Mouse (Mus musculus) MEL (cell line): ENCODE results near the gene Grin3b. TPM values are rescaled to one million over a fixed set of nuclear protein-coding genes. Genes with fewer than 3 reads are reported as not detected.
A peak's percentile ranks its signal among the peaks of the same experiment; 100 is the strongest.

Experiments
- DNase-seq: peaks from one replicate; pipeline ENCODE4 v3.0.0; 2011; ENCODE audit warnings: low read depth, low spot score
- H3K27ac ChIP-seq: 2 replicates; pipeline ENCODE4 v1.5.1; 2012; ENCODE audit warnings: low read depth, mild to moderate bottlenecking, control low read depth, low read length, moderate library complexity; ENCODE audit not compliant: control insufficient read depth
- H3K27me3 ChIP-seq, 2 experiments: fragments of 150-350 bp in 1 of 2; sonication (generic) in 1 of 2; 2 replicates each; pipeline ENCODE4 v1.6.1; 2012; ENCODE audit warnings: low read length in 2 of 2, mild to moderate bottlenecking in 2 of 2, improper control_type of control experiment in 1 of 2, moderate library complexity in 1 of 2; ENCODE audit not compliant: insufficient read depth in 2 of 2, control insufficient read depth in 1 of 2
- H3K36me3 ChIP-seq, 2 experiments: 2 replicates each; pipeline ENCODE4 v1.6.1; 2012 to 2014; ENCODE audit warnings: low read length in 2 of 2, improper control_type of control experiment in 1 of 2, inconsistent platforms in 1 of 2, mild to moderate bottlenecking in 1 of 2; ENCODE audit not compliant: insufficient read depth in 2 of 2, control insufficient read depth in 1 of 2
- H3K4me1 ChIP-seq, 2 experiments: fragments of 150-350 bp in 1 of 2; sonication (generic) in 1 of 2; 2 replicates each; pipeline ENCODE4 v1.6.1; 2012; ENCODE audit warnings: low read length in 2 of 2, improper control_type of control experiment in 1 of 2, mild to moderate bottlenecking in 1 of 2; ENCODE audit not compliant: insufficient read depth in 2 of 2, control insufficient read depth in 1 of 2
- H3K4me3 ChIP-seq, 2 experiments: fragments of 150-350 bp in 1 of 2; sonication (generic) in 1 of 2; 2 replicates each; pipeline ENCODE4 v1.5.1; 2012; ENCODE audit warnings: low read depth in 2 of 2, low read length in 2 of 2, mild to moderate bottlenecking in 2 of 2, moderate library complexity in 2 of 2, control low read depth in 1 of 2, improper control_type of control experiment in 1 of 2; ENCODE audit not compliant: control insufficient read depth in 1 of 2, insufficient read depth in 1 of 2
- H3K79me2 ChIP-seq: 2 replicates; pipeline ENCODE4 v1.6.1; 2012; ENCODE audit warnings: mild to moderate bottlenecking, low read length, moderate library complexity; ENCODE audit not compliant: control insufficient read depth, poor library complexity, insufficient read depth
- H3K9ac ChIP-seq: 2 replicates; pipeline ENCODE4 v1.6.1; 2012; ENCODE audit warnings: low read depth, mild to moderate bottlenecking, control low read depth, low read length, moderate library complexity; ENCODE audit not compliant: control insufficient read depth, poor library complexity, severe bottlenecking
- H3K9me3 ChIP-seq: fragments of 150-350 bp; sonication (generic); replicated peaks from 2 replicates; pipeline ENCODE4 v1.6.1; 2012; ENCODE audit warnings: mild to moderate bottlenecking, low read length, improper control_type of control experiment, moderate library complexity; ENCODE audit not compliant: insufficient read depth
- EP300 ChIP-seq, 2 experiments: IDR thresholded peaks; 2 replicates each; pipeline ENCODE4 v1.6.1; 2011; ENCODE audit warnings: improper control_type of control experiment in 2 of 2, low read length in 2 of 2, low read depth in 1 of 2, mild to moderate bottlenecking in 1 of 2
- ETS1 ChIP-seq: IDR thresholded peaks from 2 replicates; pipeline ENCODE4 v1.6.1; 2012; ENCODE audit warnings: low read depth, mild to moderate bottlenecking, inconsistent platforms, low read length, improper control_type of control experiment, moderate library complexity
- JUND ChIP-seq: IDR thresholded peaks from 2 replicates; pipeline ENCODE4 v1.6.1; 2011; ENCODE audit warnings: low read depth, mild to moderate bottlenecking, improper control_type of control experiment, low read length
- MAX ChIP-seq: IDR thresholded peaks from 2 replicates; pipeline ENCODE4 v1.6.1; 2011; ENCODE audit warnings: low read length, improper control_type of control experiment
- MEF2A ChIP-seq: IDR thresholded peaks from 2 replicates; pipeline ENCODE4 v1.6.1; 2014; ENCODE audit warnings: low read depth, mild to moderate bottlenecking, inconsistent platforms, low read length, improper control_type of control experiment; ENCODE audit not compliant: poor library complexity, insufficient replicate concordance, severe bottlenecking; ENCODE audit errors: extremely low read depth
- MXI1 ChIP-seq: IDR thresholded peaks from 2 replicates; pipeline ENCODE4 v1.6.1; 2011; ENCODE audit warnings: mild to moderate bottlenecking, low read depth, low read length, improper control_type of control experiment
- MYB ChIP-seq: IDR thresholded peaks from 2 replicates; pipeline ENCODE4 v1.6.1; 2011; ENCODE audit warnings: mild to moderate bottlenecking, low read depth, low read length, improper control_type of control experiment
- NRF1 ChIP-seq: IDR thresholded peaks from 2 replicates; pipeline ENCODE4 v1.6.1; 2014; ENCODE audit warnings: low read depth, mild to moderate bottlenecking, inconsistent platforms, low read length, improper control_type of control experiment, moderate library complexity; ENCODE audit not compliant: poor library complexity, insufficient read depth, severe bottlenecking
- POLR2A ChIP-seq, 2 experiments: IDR thresholded peaks; 2 replicates each; pipeline ENCODE4 v1.6.1; 2011 to 2012; ENCODE audit warnings: low read length in 2 of 2, mild to moderate bottlenecking in 2 of 2, control low read depth in 1 of 2, improper control_type of control experiment in 1 of 2, low read depth in 1 of 2, moderate library complexity in 1 of 2; ENCODE audit not compliant: control insufficient read depth in 1 of 2, insufficient read depth in 1 of 2, poor library complexity in 1 of 2
- RAD21 ChIP-seq: IDR thresholded peaks from 2 replicates; pipeline ENCODE4 v1.6.1; 2011; ENCODE audit warnings: mild to moderate bottlenecking, low read depth, low read length, improper control_type of control experiment
- SIN3A ChIP-seq: IDR thresholded peaks from 2 replicates; pipeline ENCODE4 v1.6.1; 2012; ENCODE audit warnings: low read length, improper control_type of control experiment, inconsistent platforms
- TAL1 ChIP-seq: IDR thresholded peaks from 2 replicates; pipeline ENCODE4 v1.6.1; 2012; ENCODE audit warnings: mild to moderate bottlenecking, inconsistent platforms, low read length, moderate library complexity, mixed read lengths
- ZKSCAN1 ChIP-seq: IDR thresholded peaks from 2 replicates; pipeline ENCODE4 v1.6.1; 2012; ENCODE audit warnings: low read depth, mild to moderate bottlenecking, inconsistent platforms, low read length, improper control_type of control experiment, moderate library complexity
- polyA plus RNA-seq, 2 experiments: library from polyadenylated mRNA; stranded (reverse) in 1 of 2; unstranded in 1 of 2; fragments of >175 nt in 1 of 2; fragments of >200 nt in 1 of 2; gene quantifications; 2 replicates each; pipeline versions ENCODE4 v1.2.1 to v1.2.4; 2012; ENCODE audit warnings: low replicate concordance in 2 of 2, low read depth in 1 of 2; ENCODE audit not compliant: insufficient read length in 2 of 2, insufficient read depth in 1 of 2, missing spikeins in 1 of 2
- total RNA-seq: library from RNA; depleted of rRNA; stranded (reverse); fragments of 300-350 nt; gene quantifications from 2 replicates; pipeline ENCODE4 v1.2.3, GENCODE M21; 2012

Gene Grin3b
- total and polyA plus RNA-seq, 3 experiments, result 0.42 to 1.1 TPM; not detected in 1

DNA sequence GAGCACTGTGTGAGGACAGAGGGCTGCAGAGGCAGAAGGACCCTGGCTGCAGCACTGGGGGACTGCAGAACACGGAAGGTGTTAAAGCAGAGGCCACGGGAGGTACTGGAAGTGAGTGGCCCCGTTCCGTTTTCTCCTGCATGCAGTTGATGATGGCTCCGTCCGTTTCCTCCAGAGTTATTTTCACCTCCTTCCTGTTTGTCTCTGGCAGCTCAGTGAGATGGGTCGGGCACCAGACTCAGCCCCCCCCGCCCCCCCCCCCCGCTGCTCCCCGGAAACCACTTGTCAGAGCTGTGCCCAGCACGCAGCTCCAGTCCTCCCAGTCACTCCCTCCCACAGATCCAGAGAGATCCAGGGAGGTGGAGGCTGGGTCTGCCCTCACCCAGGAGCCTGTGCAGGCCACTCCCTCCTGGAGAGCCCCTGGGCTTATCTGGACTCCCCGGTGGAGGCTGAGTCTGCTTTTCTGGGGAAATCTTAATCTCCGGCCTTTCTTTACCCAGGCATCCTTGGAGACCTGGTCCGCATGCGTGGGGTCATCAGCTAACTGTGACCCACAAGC, 48.3 kb downstream of the Grin3b start:
- Histone ChIP-seq H3K36me3 (peaks cover 2 to 18% of the 10 kb centered on the region in 2 experiments; a peak in 3 of 4 replicates), H3K27ac (peak overlapping the region; percentile 60)

DNA sequence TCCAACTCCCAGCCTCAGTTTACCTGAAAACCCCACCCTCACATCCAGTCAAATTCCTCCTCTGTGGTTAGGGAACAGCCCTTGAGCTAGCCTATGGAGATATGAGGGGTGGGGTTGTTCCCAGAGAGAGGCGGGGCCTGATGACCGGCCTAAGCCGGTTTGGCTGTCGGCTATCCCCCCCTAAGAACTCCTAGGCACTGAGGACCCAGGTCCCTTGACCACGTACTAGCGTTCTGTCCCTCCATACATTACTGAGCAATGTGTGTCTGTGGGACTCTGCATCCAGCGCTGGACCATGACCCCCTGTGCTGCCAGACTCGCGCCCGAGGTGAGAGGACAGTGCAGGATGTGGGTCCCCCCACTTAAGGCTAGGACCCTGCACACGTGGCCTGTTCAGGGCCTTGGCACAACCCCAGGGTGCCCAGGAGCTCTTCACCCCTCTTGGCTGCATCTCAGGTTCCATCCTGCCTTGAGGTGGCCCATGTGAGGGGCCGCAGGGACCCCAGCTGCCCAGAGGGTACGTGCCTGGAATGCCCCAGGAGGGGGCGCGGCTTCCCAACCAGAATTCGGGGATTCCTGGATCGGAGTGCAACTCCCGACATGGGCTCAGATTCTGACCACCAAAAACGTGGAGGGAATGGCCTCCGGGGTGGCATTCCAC, 49.1 kb downstream of the Grin3b start:
- peaks cover 2 to 24% of the 10 kb centered on the region in 2 experiments; a peak in 3 of 4 replicates for H3K36me3 ChIP-seq
- no peak overlapping the region for H3K9ac ChIP-seq
- H3K27ac ChIP-seq, result no peak overlapping the region; the same call in 1 of the 2 replicates
- H3K9me3 ChIP-seq, result no peaks in the 10 kb centered on the region
- H3K4me1 ChIP-seq, result peaks cover 12 to 30% of the 10 kb centered on the region in 2 experiments
- no peaks in the 10 kb centered on the region for H3K27me3 ChIP-seq
- H3K79me2 ChIP-seq, result peaks cover 12% of the 10 kb centered on the region
- H3K4me3 ChIP-seq, result no peak overlapping the region
- DNase-seq, result no peak
- TF ChIP-seq MAX, result no peak
- no peak for TF ChIP-seq MEF2A
- no peak for TF ChIP-seq SIN3A
- no peak for TF ChIP-seq JUND
- TF ChIP-seq POLR2A (IDR thresholded peaks at IDR 0.05; ENCODE audit: control insufficient read depth in 1 of 2, insufficient read depth in 1 of 2, low read depth in 1 of 2, low read length in 2 of 2, poor library complexity in 1 of 2), result no peak
- no peak for TF ChIP-seq EP300 (IDR thresholded peaks at IDR 0.05; ENCODE audit: low read depth in 1 of 2, low read length in 2 of 2)
- no peak for TF ChIP-seq ETS1
- TF ChIP-seq RAD21, result no peak
- TF ChIP-seq ZKSCAN1, result no peak

More for the DNA sequence above, 48.3 kb downstream of the Grin3b start:
- Histone ChIP-seq H3K9ac (peak overlapping the region; percentile 29), H3K4me1 (peaks cover 12 to 23% of the 10 kb centered on the region in 2 experiments), H3K27me3 (no peaks in the 10 kb centered on the region), H3K4me3 (peak overlapping the region; percentile 16 to 55; a peak in 3 of 4 replicates), H3K79me2 (peaks cover 12% of the 10 kb centered on the region), H3K9me3 (no peaks in the 10 kb centered on the region)
- DNase-seq, result peak; percentile 64
- TF ChIP-seq TAL1, result no peak
- peak in 1 of 2 experiments; percentile 14; a peak in 1 of 4 replicates for TF ChIP-seq EP300 (IDR thresholded peaks at IDR 0.05; ENCODE audit: low read depth in 1 of 2, low read length in 2 of 2)
- TF ChIP-seq MEF2A, result no peak
- TF ChIP-seq MXI1, result peak; percentile 46; the same call in 1 of the 2 replicates
- peak in 1 of 2 experiments; percentile 18; a peak in 1 of 4 replicates for TF ChIP-seq POLR2A (IDR thresholded peaks at IDR 0.05; ENCODE audit: control insufficient read depth in 1 of 2, insufficient read depth in 1 of 2, low read depth in 1 of 2, low read length in 2 of 2, poor library complexity in 1 of 2)
- no peak for TF ChIP-seq MYB
- peak; percentile 50; the same call in 1 of the 2 replicates for TF ChIP-seq NRF1
